Mouse (Mus musculus) ES-E14 (cell line): Measurements from ENCODE around the gene CN725425.

Experiments used
- HCFC1 ChIP-seq: IDR thresholded peaks from 2 replicates; pipeline ENCODE4 v1.6.1; 2012; ENCODE audit warnings: low read length, inconsistent platforms, borderline replicate concordance; ENCODE audit not compliant: insufficient read depth
- MAFK ChIP-seq: IDR thresholded peaks from 2 replicates; pipeline ENCODE4 v1.6.1; 2014; ENCODE audit warnings: mild to moderate bottlenecking, low read depth, low read length, inconsistent platforms; ENCODE audit not compliant: insufficient read depth
- ZC3H11A ChIP-seq: IDR thresholded peaks from 2 replicates; pipeline ENCODE4 v1.6.1; 2012; ENCODE audit warnings: low read depth, mild to moderate bottlenecking, inconsistent platforms, low read length, borderline replicate concordance
- ZNF384 ChIP-seq: IDR thresholded peaks from 2 replicates; pipeline ENCODE4 v1.6.1; 2012; ENCODE audit warnings: low read depth, low read length, inconsistent platforms

- TF ChIP-seq MAFK (no peak), ZNF384 (no peak), ZC3H11A (no peak), HCFC1 (no peak)
These were observed 12.9 kb upstream of the CN725425 start for GRCm38 (mm10) chr15:91186358-91186757.
